Mouse (Mus musculus) liver, embryonic 15.5 days (tissue): ENCODE results near the gene Igfbp1. TPM values are rescaled to one million over a fixed set of nuclear protein-coding genes. Genes with fewer than 3 reads are reported as not detected.
A peak's percentile ranks its signal among the peaks of the same experiment; 100 is the strongest.

ENCODE experiments used
- ATAC-seq: fragments of 200-750 bp; cut with Nextera tagmentation; 2 replicates; pipeline ENCODE4 v1.8.0; 2017; ENCODE audit warnings: moderate number of reproducible peaks, mild to moderate bottlenecking, moderate library complexity; ENCODE audit not compliant: insufficient read depth
- H3K27ac ChIP-seq: fragments of 300-500 bp; sonication (generic); replicated peaks from 2 replicates; pipeline ENCODE4 v1.5.1; 2015; ENCODE audit warnings: mild to moderate bottlenecking, inconsistent platforms
- H3K27me3 ChIP-seq: fragments of 300-500 bp; sonication (generic); 2 replicates; pipeline ENCODE4 v1.6.1; 2015; ENCODE audit warnings: mild to moderate bottlenecking, inconsistent platforms
- H3K36me3 ChIP-seq: fragments of 300-500 bp; sonication (generic); replicated peaks from 2 replicates; pipeline ENCODE4 v1.6.1; 2015; ENCODE audit warnings: moderate library complexity, mild to moderate bottlenecking, inconsistent platforms
- H3K4me1 ChIP-seq: fragments of 300-500 bp; sonication (generic); replicated peaks from 2 replicates; pipeline ENCODE4 v1.6.1; 2015; ENCODE audit warnings: inconsistent platforms
- H3K4me2 ChIP-seq: fragments of 300-500 bp; sonication (generic); 2 replicates; pipeline ENCODE4 v1.6.1; 2015; ENCODE audit warnings: moderate library complexity, mild to moderate bottlenecking, inconsistent platforms
- H3K4me3 ChIP-seq: fragments of 300-500 bp; sonication (generic); replicated peaks from 2 replicates; pipeline ENCODE4 v1.5.1; 2015; ENCODE audit warnings: mild to moderate bottlenecking, inconsistent platforms
- H3K9ac ChIP-seq: fragments of 300-500 bp; sonication (generic); 2 replicates; pipeline ENCODE4 v1.6.1; 2015; ENCODE audit warnings: moderate library complexity, mild to moderate bottlenecking, inconsistent platforms
- H3K9me3 ChIP-seq: fragments of 300-500 bp; sonication (generic); replicated peaks from 2 replicates; pipeline ENCODE4 v1.6.1; 2016; ENCODE audit warnings: inconsistent platforms
- WGBS: fragments of 180-500 bp; shearing (Covaris S2); methylation state at CpG from one replicate; pipeline ENCODE4 v1.1.7; 2015; ENCODE audit warnings: mixed read lengths; ENCODE audit not compliant: insufficient replicate concordance; 5-methylcytosine and 5-hydroxymethylcytosine counted together
- polyA plus RNA-seq: library from polyadenylated mRNA; unstranded; fragments of >200 nt; fragmentation: Nextera tagmentation; extraction: Ambion mirVana; gene quantifications from 2 replicates; pipeline ENCODE4 v1.2.1, GENCODE M21; 2015

Igfbp1 gene
- polyA plus RNA-seq, 1 experiment from 2014 or later = 170 TPM

DNA sequence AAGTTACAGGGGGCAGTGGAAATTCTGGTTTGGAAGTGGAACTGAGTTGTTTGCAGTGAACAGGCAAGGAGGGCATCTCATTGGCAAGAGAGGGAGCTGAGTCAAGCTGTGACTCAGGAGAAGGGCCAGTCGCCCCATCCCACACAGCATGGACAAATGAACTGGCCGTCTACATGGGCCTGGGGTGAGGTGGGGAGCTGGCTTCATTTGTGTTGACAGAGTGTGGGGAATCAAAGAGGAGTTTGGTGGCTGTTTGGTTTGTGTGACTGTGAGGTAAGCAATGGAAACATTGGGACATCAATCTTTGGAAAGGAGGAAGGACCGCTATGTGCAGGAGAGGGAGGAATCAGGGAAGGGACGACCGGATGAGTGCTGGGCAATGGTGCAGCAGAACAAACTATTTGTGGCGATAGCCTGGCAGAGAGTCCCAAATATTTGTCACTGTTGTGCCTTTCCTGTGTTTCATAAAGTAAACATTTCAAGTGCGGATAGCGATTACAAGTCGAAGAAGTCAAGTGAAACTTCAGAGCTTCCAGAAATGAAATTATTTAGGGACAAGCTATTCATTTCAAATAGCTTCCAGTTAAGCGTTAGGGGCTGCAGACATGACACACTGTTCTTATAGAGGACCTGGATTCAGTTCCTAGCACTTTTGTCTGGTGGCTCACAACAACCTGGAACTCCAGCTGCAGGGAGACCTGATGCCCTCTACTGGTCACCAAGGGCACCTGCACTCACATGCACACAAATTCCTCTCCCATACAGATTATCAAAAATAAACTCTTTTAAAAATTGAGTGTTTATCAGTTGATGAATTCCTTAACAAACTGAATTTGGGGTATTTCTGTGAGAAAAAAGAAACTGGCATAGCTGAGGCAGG, 2.9 kb upstream of the Igfbp1 start:
- no peak overlapping the region for H3K4me3 ChIP-seq
- no peaks in the 10 kb centered on the region for H3K36me3 ChIP-seq
- peaks cover 2% of the 10 kb centered on the region for H3K4me1 ChIP-seq
- peak overlapping the region; percentile 29; the same call in 1 of the 2 replicates for H3K27ac ChIP-seq
- no peak overlapping the region for H3K9ac ChIP-seq
- WGBS = 69% methylated on average over 10 of the region's 10 CpGs
- H3K27me3 ChIP-seq = no peaks in the 10 kb centered on the region
- no peak overlapping the region for H3K4me2 ChIP-seq
- peak; percentile 19; the same call in 1 of the 2 replicates for ATAC-seq
- no peaks in the 10 kb centered on the region for H3K9me3 ChIP-seq

DNA sequence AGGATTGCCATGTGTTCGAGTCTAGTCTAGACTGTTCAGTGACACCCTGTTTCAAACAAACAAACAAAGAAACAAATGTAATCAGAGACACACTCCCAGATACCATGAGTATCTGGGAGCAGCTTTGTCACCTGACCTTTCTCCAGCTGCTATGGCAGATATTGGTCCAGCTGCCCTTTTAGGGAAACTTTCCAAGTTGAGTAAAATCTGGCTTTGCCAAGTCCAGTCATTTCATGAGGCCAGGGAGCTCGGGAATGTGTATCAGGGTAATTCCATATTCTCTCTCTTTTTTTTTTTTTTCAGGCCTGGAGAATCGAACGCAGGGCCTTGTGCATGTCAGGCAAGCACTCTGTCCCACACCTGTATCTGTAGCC, 2.3 kb upstream of the Igfbp1 start:
- Histone ChIP-seq H3K4me2 (no peak overlapping the region), H3K9ac (no peak overlapping the region), H3K4me1 (peaks cover 2% of the 10 kb centered on the region), H3K27me3 (no peaks in the 10 kb centered on the region), H3K27ac (no peak overlapping the region), H3K9me3 (no peaks in the 10 kb centered on the region), H3K4me3 (no peak overlapping the region), H3K36me3 (no peaks in the 10 kb centered on the region)
- ATAC-seq = no peak
- 56% methylated on average over 4 of the region's 4 CpGs for WGBS

DNA sequence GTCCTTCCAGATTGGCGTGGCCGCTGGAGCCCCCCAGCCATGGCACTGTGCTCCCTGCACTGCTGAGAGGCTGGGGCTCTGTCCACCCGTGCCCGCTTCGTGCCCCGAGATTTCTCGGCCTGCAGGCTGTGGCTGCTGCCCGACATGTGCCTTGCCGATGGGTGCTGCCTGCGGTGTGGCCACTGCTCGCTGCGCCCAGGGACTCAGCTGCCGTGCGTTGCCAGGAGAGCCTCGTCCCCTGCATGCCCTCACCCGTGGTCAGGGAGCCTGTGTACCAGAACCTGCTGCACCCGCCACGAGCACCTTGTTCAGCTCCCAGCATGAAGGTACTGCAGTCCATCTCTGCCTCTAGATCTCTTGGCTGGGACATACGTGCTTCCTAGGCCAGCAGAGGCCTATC, 424 bp downstream of the Igfbp1 start:
- no peaks in the 10 kb centered on the region for H3K27me3 ChIP-seq
- peak; percentile 16; the same call in 1 of the 2 replicates for ATAC-seq
- peak overlapping the region; percentile 34; the same call in 1 of the 2 replicates for H3K4me2 ChIP-seq
- H3K4me3 ChIP-seq = peak overlapping the region; percentile 44
- H3K9me3 ChIP-seq = no peaks in the 10 kb centered on the region
- H3K4me1 ChIP-seq = peaks cover 2% of the 10 kb centered on the region; the same call in 1 of the 2 replicates
- H3K9ac ChIP-seq = peak overlapping the region; percentile 21; the same call in 1 of the 2 replicates
- WGBS = 62% methylated on average over 19 of the region's 19 CpGs
- peak overlapping the region; percentile 59 for H3K27ac ChIP-seq
- H3K36me3 ChIP-seq = no peaks in the 10 kb centered on the region

DNA sequence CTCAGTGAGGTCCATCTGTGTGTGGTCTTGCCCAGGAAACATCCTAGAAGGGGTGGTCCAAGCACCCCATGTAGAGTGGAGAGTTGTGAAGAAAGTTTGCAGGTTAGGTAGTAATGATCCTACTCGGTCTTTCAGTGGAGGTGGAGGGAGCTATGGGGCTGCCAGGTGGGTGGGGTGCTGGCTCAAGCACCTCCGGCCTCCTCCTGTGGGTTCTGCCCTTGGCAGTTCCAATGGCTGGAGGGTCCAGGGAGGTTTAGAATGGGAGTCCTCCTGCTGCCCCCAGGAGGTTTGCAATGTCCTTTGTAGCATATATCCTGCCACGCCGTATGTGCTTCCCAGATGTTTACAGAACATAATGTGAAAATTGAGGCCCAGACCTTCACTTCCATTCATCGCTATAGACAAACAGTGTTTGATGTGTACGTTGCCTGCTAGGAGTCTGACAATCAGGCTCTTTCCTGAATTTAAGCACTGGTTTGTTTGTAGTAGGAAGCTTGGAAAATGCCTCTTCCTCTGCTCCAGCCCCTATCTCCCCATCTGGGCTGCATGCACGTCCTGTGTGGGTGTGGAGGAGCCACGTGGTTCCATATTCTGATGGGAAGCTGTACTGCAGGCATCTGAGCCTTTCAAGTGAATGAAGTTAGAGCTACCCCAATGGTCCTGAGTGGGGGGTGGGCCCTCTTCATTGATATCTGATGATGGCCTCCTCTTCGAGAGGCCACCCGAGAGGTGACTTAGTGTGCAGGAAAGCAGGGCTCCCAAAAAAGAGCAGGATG, 1.1 kb downstream of the Igfbp1 start:
- H3K4me2 ChIP-seq = peak overlapping the region; percentile 34
- H3K4me1 ChIP-seq = no peaks in the 10 kb centered on the region; the same call in 1 of the 2 replicates
- H3K4me3 ChIP-seq = peak overlapping the region; percentile 44
- H3K36me3 ChIP-seq = no peaks in the 10 kb centered on the region
- H3K27me3 ChIP-seq = no peaks in the 10 kb centered on the region
- 49% methylated on average over 10 of the region's 10 CpGs for WGBS
- peak overlapping the region; percentile 59; the same call in 1 of the 2 replicates for H3K27ac ChIP-seq
- no peak overlapping the region for H3K9ac ChIP-seq
- H3K9me3 ChIP-seq = no peaks in the 10 kb centered on the region
- ATAC-seq = no peak

DNA sequence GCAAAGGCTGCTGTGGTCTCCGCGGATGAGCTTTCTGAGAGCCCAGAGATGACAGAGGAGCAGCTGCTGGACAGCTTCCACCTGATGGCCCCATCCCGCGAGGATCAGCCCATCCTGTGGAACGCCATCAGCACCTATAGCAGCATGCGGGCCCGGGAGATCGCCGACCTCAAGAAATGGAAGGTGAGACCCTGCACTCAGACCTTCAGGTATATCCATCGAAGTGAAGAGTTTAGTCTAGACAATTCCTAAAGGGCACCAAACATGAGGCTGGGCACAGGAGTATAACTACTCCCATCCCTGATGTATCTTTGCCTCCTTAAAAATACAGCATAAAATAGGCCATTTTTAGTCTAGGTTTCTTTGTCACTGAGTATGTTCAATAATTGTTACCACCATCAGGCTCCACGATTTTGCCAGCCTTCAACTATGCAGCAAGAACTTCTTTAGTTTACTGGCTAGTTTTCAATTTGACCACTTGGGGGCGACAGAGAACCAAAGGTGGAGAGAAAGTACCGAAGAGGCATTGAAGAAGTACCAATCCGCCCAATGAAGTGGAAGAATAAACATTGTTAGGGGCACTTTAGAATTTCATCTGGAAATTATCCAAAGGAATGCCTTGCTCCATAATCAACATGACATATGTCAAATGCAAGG, 2.3 kb downstream of the Igfbp1 start:
- Histone ChIP-seq H3K4me2 (peak overlapping the region; percentile 34), H3K36me3 (no peaks in the 10 kb centered on the region), H3K9ac (no peak overlapping the region), H3K27me3 (no peaks in the 10 kb centered on the region), H3K9me3 (no peaks in the 10 kb centered on the region), H3K27ac (no peak overlapping the region), H3K4me3 (peak overlapping the region; percentile 44; the same call in 1 of the 2 replicates), H3K4me1 (no peaks in the 10 kb centered on the region)
- no peak for ATAC-seq
- 36% methylated on average over 14 of the region's 14 CpGs for WGBS

DNA sequence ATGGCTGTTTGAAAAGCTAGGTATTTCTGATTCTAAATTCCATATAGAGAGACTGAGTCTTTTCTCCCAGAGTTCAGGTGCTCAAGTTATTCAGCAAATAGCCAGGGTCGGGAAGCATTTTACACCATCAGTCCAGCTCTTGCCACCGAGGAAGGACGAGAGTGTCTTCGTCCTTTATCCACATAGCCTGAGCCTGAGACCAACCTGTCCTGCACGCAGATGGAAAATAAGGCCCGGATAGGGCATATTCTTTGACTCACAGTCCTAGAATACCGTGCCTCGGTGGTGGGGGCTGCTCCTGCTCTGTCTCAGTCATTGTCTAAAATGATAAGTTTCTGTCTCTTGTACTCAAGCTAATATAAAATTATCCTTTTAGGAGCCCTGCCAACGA, 2.8 kb downstream of the Igfbp1 start:
- Histone ChIP-seq H3K9ac (no peak overlapping the region), H3K27me3 (no peaks in the 10 kb centered on the region), H3K4me1 (no peaks in the 10 kb centered on the region), H3K9me3 (no peaks in the 10 kb centered on the region), H3K4me3 (no peak overlapping the region), H3K27ac (no peak overlapping the region), H3K36me3 (no peaks in the 10 kb centered on the region), H3K4me2 (no peak overlapping the region)
- WGBS = 63% methylated on average over 9 of the region's 9 CpGs
- no peak for ATAC-seq

DNA sequence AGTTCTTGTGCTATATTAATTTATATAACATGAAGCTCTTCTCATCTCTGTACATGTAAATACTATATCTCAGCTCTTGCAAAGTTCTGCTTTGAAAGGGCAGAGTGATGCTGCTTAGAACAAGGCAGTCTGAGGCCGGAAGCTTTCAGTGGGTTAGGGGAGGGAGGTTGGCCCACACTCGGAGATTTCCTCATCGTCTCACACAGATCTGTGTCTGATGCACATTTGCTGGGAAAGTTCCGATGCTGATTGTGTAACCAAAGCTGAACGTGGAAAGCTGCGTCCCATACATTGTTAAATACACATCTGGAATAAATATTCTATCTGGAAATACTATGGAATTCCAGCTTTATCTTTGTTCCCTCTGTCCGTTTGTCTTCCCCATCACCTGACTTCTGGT, 4.6 kb downstream of the Igfbp1 start:
- ATAC-seq = no peak
- Histone ChIP-seq H3K4me3 (no peak overlapping the region), H3K27me3 (no peaks in the 10 kb centered on the region), H3K4me1 (no peaks in the 10 kb centered on the region), H3K9ac (no peak overlapping the region), H3K4me2 (no peak overlapping the region), H3K9me3 (no peaks in the 10 kb centered on the region), H3K36me3 (no peaks in the 10 kb centered on the region), H3K27ac (no peak overlapping the region)
- 51% methylated on average over 7 of the region's 7 CpGs for WGBS

DNA sequence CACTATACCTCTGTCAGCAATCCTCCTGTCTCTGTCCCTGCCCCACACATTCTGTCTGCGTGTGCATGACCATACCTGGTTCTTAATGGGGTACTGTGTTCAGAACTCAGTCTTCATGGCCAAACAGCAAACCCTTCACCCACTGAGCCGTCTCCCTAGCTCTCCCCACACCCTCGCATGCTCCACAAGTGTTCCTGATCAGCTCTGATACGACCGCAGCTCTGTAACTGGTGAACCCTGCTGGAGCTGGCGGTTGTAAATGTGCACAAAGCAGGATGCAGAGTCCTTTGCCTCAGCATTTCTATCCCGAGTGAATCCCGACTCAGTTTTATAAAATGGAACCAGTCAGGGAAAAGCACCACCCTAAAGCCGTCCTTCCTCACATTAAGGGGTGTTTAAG, 6.3 kb downstream of the Igfbp1 start:
- Histone ChIP-seq H3K4me1 (no peaks in the 10 kb centered on the region), H3K4me2 (no peak overlapping the region), H3K9ac (no peak overlapping the region), H3K27ac (no peak overlapping the region), H3K27me3 (no peaks in the 10 kb centered on the region), H3K36me3 (no peaks in the 10 kb centered on the region), H3K9me3 (no peaks in the 10 kb centered on the region), H3K4me3 (no peak overlapping the region)
- 65% methylated on average over 9 of the region's 9 CpGs for WGBS
- ATAC-seq = no peak

DNA sequence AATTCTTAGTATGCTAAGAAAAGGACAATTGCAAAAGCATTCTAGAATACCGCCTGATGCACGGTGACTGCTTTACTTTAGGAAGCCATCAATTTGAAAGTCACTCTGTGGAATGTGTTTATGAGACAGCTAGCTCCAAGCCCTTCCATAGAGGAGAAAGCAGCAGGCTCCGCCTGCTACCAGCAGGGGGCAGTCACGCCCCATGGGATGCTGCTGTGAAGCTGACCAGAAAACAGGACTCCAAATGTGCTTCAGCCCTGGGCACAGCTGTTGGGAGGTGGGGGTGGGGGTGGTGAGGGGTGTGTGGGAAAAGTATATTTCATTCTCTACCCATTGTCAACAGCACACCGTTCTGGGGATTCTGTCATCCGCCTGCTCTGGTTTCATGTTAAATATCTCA, 12.8 kb downstream of the Igfbp1 start:
- Histone ChIP-seq H3K36me3 (no peaks in the 10 kb centered on the region), H3K4me3 (no peak overlapping the region), H3K27ac (no peak overlapping the region), H3K4me1 (no peaks in the 10 kb centered on the region), H3K9me3 (no peaks in the 10 kb centered on the region), H3K9ac (no peak overlapping the region), H3K4me2 (no peak overlapping the region), H3K27me3 (peaks cover 46% of the 10 kb centered on the region)
- no peak for ATAC-seq
- WGBS = 16% methylated on average over 6 of the region's 6 CpGs

DNA sequence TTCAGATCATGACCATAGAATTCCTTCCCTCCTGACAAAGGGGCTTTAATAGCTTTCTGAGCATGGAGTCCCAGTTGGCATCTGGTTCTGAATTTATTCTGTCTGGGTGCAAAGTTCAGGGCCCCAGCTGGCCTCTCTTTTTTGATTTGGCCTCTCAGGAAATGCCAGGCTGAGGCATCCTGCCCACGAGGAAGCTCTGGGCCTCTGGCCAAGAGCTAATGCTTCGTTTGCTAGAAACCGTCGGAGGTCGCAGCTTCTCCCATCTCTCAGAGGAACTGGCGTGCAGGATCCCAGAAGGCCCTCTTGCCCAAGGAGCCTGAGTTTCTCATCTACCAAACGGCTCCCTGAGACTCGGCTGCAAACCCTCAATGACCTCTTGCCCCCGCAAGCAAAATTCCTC, 13.6 kb downstream of the Igfbp1 start:
- Histone ChIP-seq H3K36me3 (no peaks in the 10 kb centered on the region), H3K4me1 (no peaks in the 10 kb centered on the region), H3K27me3 (peaks cover 49% of the 10 kb centered on the region), H3K9me3 (no peaks in the 10 kb centered on the region), H3K9ac (no peak overlapping the region), H3K27ac (no peak overlapping the region), H3K4me3 (no peak overlapping the region), H3K4me2 (no peak overlapping the region)
- no peak for ATAC-seq
- WGBS = 13% methylated on average over 9 of the region's 9 CpGs
